In genomic region chr16:88826095-88826652, GRCm38 (mm10) we compare ENCODE assay signal across 31 mouse cellular contexts. TPM values are rescaled to one million over a fixed set of nuclear protein-coding genes. Genes with fewer than 3 reads are reported as not detected.
DNase-seq lines count a peak whose midpoint lies in the region; ATAC-seq and TF ChIP-seq lines count a peak whose summit lies in the region.
"Had no signal": no experiment of that assay in that cellular context is flagged by ENCODE, and none has a peak within 500 bp of the region (broad histone marks: within the 10 kb centered on the region; RNA-seq: fewer than 3 reads in every experiment).

Gene Krtap14 (minus strand): TSS chr16:88826145.

- H3K4me3 ChIP-seq in midbrain, postnatal 0 days (ENCODE audit: low read depth, low read length): no peak within 1 kb of the TSS
- H3K4me3 ChIP-seq in midbrain, embryonic 15.5 days: no peak within 1 kb of the TSS
- H3K4me3 ChIP-seq in forebrain, embryonic 14.5 days (ENCODE audit: low read depth, low read length): no peak within 1 kb of the TSS
- H3K4me3 ChIP-seq: kidney, embryonic 15.5 days; limb, embryonic 13.5 days; liver, embryonic 12.5 days; midbrain, embryonic 12.5 days; neural tube, embryonic 13.5 days had no signal

- no peak within 1 kb of the TSS for H3K9ac ChIP-seq in midbrain, postnatal 0 days (replicated peaks; ENCODE audit: low read length, poor library complexity, severe bottlenecking)
- H3K9ac ChIP-seq in midbrain, embryonic 15.5 days: no peak within 1 kb of the TSS
- H3K9ac ChIP-seq in forebrain, embryonic 14.5 days (ENCODE audit: low read length): no peak within 1 kb of the TSS
- H3K9ac ChIP-seq: kidney, embryonic 15.5 days; limb, embryonic 13.5 days; liver, embryonic 12.5 days; midbrain, embryonic 12.5 days; neural tube, embryonic 13.5 days had no signal

- intact Hi-C loops in heart, postnatal 14 days (cut with DNase I): no loop called here

- ATAC-seq in midbrain, postnatal 0 days (ENCODE audit: low FRiP score): no peak
- no peak for ATAC-seq in midbrain, embryonic 15.5 days (replicated peaks)
- peak; percentile 77 for ATAC-seq in forebrain, embryonic 14.5 days
- ATAC-seq in activated CD4-positive, CD25-positive, alpha-beta regulatory T cell, adult 4 months: no peak
- ATAC-seq: liver, embryonic 12.5 days had no signal

- TF ChIP-seq CTCF in midbrain, postnatal 0 days (IDR thresholded peaks at IDR 0.05): no peak

- no peak within 1 kb of the TSS for H3K4me2 ChIP-seq in midbrain, postnatal 0 days (ENCODE audit: low read depth, low read length, poor library complexity, severe bottlenecking)
- H3K4me2 ChIP-seq in midbrain, embryonic 15.5 days: no peak within 1 kb of the TSS
- no peak within 1 kb of the TSS for H3K4me2 ChIP-seq in forebrain, embryonic 14.5 days (ENCODE audit: low read length)
- H3K4me2 ChIP-seq: kidney, embryonic 15.5 days; limb, embryonic 13.5 days; liver, embryonic 12.5 days; midbrain, embryonic 12.5 days; neural tube, embryonic 13.5 days had no signal

- no peaks in the 10 kb centered on the region for H3K4me1 ChIP-seq in midbrain, postnatal 0 days (ENCODE audit: insufficient read depth, low read length)
- no peaks in the 10 kb centered on the region for H3K4me1 ChIP-seq in midbrain, embryonic 15.5 days
- no peaks in the 10 kb centered on the region for H3K4me1 ChIP-seq in forebrain, embryonic 14.5 days (ENCODE audit: control insufficient read depth, insufficient read depth, low read length)
- H3K4me1 ChIP-seq: kidney, embryonic 15.5 days; limb, embryonic 13.5 days; liver, embryonic 12.5 days; midbrain, embryonic 12.5 days had no signal

- no peaks in the 10 kb centered on the region for H3K36me3 ChIP-seq in midbrain, postnatal 0 days (ENCODE audit: insufficient read depth, low read length)
- H3K36me3 ChIP-seq in midbrain, embryonic 15.5 days (replicated peaks): no peaks in the 10 kb centered on the region
- H3K36me3 ChIP-seq in forebrain, embryonic 14.5 days (ENCODE audit: control insufficient read depth, insufficient read depth, low read length): no peaks in the 10 kb centered on the region
- H3K36me3 ChIP-seq: kidney, embryonic 15.5 days; limb, embryonic 13.5 days; liver, embryonic 12.5 days; midbrain, embryonic 12.5 days; neural tube, embryonic 13.5 days had no signal

- whole genome bisulfite sequencing in midbrain, postnatal 0 days: 88% methylated on average over 9 of the region's 9 CpGs
- 82% methylated on average over 9 of the region's 9 CpGs for WGBS in midbrain, embryonic 15.5 days
- 70% methylated on average over 9 of the region's 9 CpGs for WGBS in forebrain, embryonic 14.5 days

- no peak within 1 kb of the TSS for H3K27ac ChIP-seq in midbrain, postnatal 0 days (ENCODE audit: low read depth, low read length)
- no peak within 1 kb of the TSS for H3K27ac ChIP-seq in midbrain, embryonic 15.5 days
- no peak within 1 kb of the TSS for H3K27ac ChIP-seq in forebrain, embryonic 14.5 days (ENCODE audit: low read depth, low read length)
- H3K27ac ChIP-seq: kidney, embryonic 15.5 days; limb, embryonic 13.5 days; liver, embryonic 12.5 days; midbrain, embryonic 12.5 days; neural tube, embryonic 13.5 days had no signal

- DNase-seq in midbrain, postnatal 0 days (ENCODE audit: low spot score): peak; percentile 31
- DNase-seq in embryo, embryonic 10.5 days (ENCODE audit: low spot score): peak; percentile 27
- DNase-seq in forebrain, embryonic 14.5 days (ENCODE audit: low spot score): peak; percentile 63
- DNase-seq in mesoderm, embryonic 11.5 days (ENCODE audit: low read depth, low spot score): peak; percentile 10
- DNase-seq in heart, postnatal 14 days: no peak
- DNase-seq: adrenal gland, adult 8-10 months; kidney, adult 11 months; kidney, postnatal 36 days; lung, adult 18-20 months; lung, postnatal 10 days; thymus, adult 18-20 months; thymus, postnatal 36 days had no signal

- H3K27me3 ChIP-seq in midbrain, postnatal 0 days (ENCODE audit: insufficient read depth, low read length): no peaks in the 10 kb centered on the region
- H3K27me3 ChIP-seq in midbrain, embryonic 15.5 days (replicated peaks): no peaks in the 10 kb centered on the region
- no peaks in the 10 kb centered on the region for H3K27me3 ChIP-seq in forebrain, embryonic 14.5 days (replicated peaks; ENCODE audit: control insufficient read depth, insufficient read depth, low read length)
- H3K27me3 ChIP-seq: kidney, embryonic 15.5 days; limb, embryonic 13.5 days; liver, embryonic 12.5 days; midbrain, embryonic 12.5 days; neural tube, embryonic 13.5 days had no signal

- H3K9me3 ChIP-seq in midbrain, postnatal 0 days (ENCODE audit: low read length): no peaks in the 10 kb centered on the region
- no peaks in the 10 kb centered on the region for H3K9me3 ChIP-seq in midbrain, embryonic 15.5 days
- H3K9me3 ChIP-seq in forebrain, embryonic 14.5 days (replicated peaks; ENCODE audit: control insufficient read depth, low read length): no peaks in the 10 kb centered on the region
- H3K9me3 ChIP-seq: kidney, embryonic 15.5 days; limb, embryonic 13.5 days; liver, embryonic 12.5 days; midbrain, embryonic 12.5 days; neural tube, embryonic 13.5 days had no signal

RNA-seq across cellular contexts. Expression of gene Krtap14, which starts in this region (rescaled TPM):
- total RNA-seq in midbrain, postnatal 0 days (2014; rRNA removed): not detected in 2 replicates
- not detected in 2 replicates for polyA plus RNA-seq in midbrain, postnatal 0 days (2015; fragmentation: Nextera tagmentation; extraction: Ambion mirVana)
- not detected in 2 replicates for polyA plus RNA-seq in midbrain, embryonic 15.5 days (2015; fragmentation: Nextera tagmentation; extraction: Ambion mirVana)
- polyA plus RNA-seq in forebrain, embryonic 14.5 days (2014; fragmentation: Nextera tagmentation; extraction: Ambion mirVana): not detected in 2 replicates
- polyA plus RNA-seq in activated CD4-positive, CD25-positive, alpha-beta regulatory T cell, adult 4 months (2017; shearing (Covaris generic)): not detected
- total RNA-seq in heart, postnatal 14 days (2021): not detected
- total RNA-seq: adrenal gland, adult 8-10 months; gastrocnemius, adult 18-20 months; gastrocnemius, postnatal 4 days; heart, adult 8-10 months; hematopoietic stem cell, adult 5-6 weeks; layer of hippocampus, adult 8-10 months; left cerebral cortex, adult 18-20 months; left cerebral cortex, postnatal 25 days; megakaryocyte progenitor cell, adult 5-6 weeks; MEL had no signal
- polyA plus RNA-seq: C2C12; heart, embryonic 14.5 days; kidney, embryonic 15.5 days; limb, embryonic 13.5 days; liver, embryonic 12.5 days; midbrain, embryonic 12.5 days; neural tube, embryonic 13.5 days; stomach, embryonic 16.5 days had no signal

Comparison
In these comparisons a context has a peak if more than half of its experiments do, and no peak if none do; other contexts are left out.
1. Peak in DNase-seq in midbrain, postnatal 0 days; RNA of the gene not detected or under 1 TPM.
2. Peak in DNase-seq and ATAC-seq in forebrain, embryonic 14.5 days; RNA of the gene not detected or under 1 TPM.
3. DNase-seq: peak in embryo, embryonic 10.5 days (single experiment) and mesoderm, embryonic 11.5 days (single experiment); none in heart, postnatal 14 days (0 of 2).